Mouse (Mus musculus) lung, embryonic 16.5 days (tissue): ENCODE results near the gene Hcn2. TPM values are rescaled to one million over a fixed set of nuclear protein-coding genes. Genes with fewer than 3 reads are reported as not detected.

Experiments used
- ATAC-seq: fragments of 200-750 bp; cut with Nextera tagmentation; 2 replicates; pipeline ENCODE4 v1.8.0; 2017; ENCODE audit warnings: low read depth, mild to moderate bottlenecking, moderate library complexity
- H3K27ac ChIP-seq: fragments of 300-500 bp; sonication (generic); 2 replicates; pipeline ENCODE4 v1.5.1; 2014; ENCODE audit warnings: mild to moderate bottlenecking, control low read depth, low read length
- H3K27me3 ChIP-seq: fragments of 300-500 bp; sonication (generic); 2 replicates; pipeline ENCODE4 v1.6.1; 2014; ENCODE audit warnings: low read depth, low read length, mixed read lengths; ENCODE audit not compliant: control insufficient read depth, insufficient read depth
- H3K36me3 ChIP-seq: fragments of 300-500 bp; sonication (generic); 2 replicates; pipeline ENCODE4 v1.6.1; 2014; ENCODE audit warnings: low read length; ENCODE audit not compliant: control insufficient read depth, insufficient read depth
- H3K4me1 ChIP-seq: fragments of 300-500 bp; sonication (generic); replicated peaks from 2 replicates; pipeline ENCODE4 v1.6.1; 2014; ENCODE audit warnings: low read length, mixed read lengths; ENCODE audit not compliant: control insufficient read depth, insufficient read depth
- H3K4me2 ChIP-seq: fragments of 300-500 bp; sonication (generic); 2 replicates; pipeline ENCODE4 v1.6.1; 2014; ENCODE audit warnings: low read depth, low read length, control low read depth
- H3K4me3 ChIP-seq: fragments of 300-500 bp; sonication (generic); 2 replicates; pipeline ENCODE4 v1.5.1; 2014; ENCODE audit warnings: mild to moderate bottlenecking, low read length, control low read depth
- H3K9ac ChIP-seq: fragments of 300-500 bp; sonication (generic); 2 replicates; pipeline ENCODE4 v1.6.1; 2014; ENCODE audit warnings: low read length, control low read depth
- H3K9me3 ChIP-seq: fragments of 300-500 bp; sonication (generic); 2 replicates; pipeline ENCODE4 v1.6.1; 2016; ENCODE audit warnings: low read length; ENCODE audit not compliant: control insufficient read depth
- WGBS: fragments of 180-500 bp; shearing (Covaris S2); extraction: QIAGEN DNeasy Blood & Tissue Kit; methylation state at CpG from one replicate; pipeline ENCODE4 v1.1.7; 2014; 5-methylcytosine and 5-hydroxymethylcytosine counted together
- polyA plus RNA-seq: library from polyadenylated mRNA; unstranded; fragments of >200 nt; fragmentation: Nextera tagmentation; extraction: Ambion mirVana; gene quantifications from 2 replicates; pipeline ENCODE4 v1.2.1, GENCODE M21; 2015

The Hcn2 gene
- polyA plus RNA-seq, 1 experiment from 2014 or later, result not detected

DNA sequence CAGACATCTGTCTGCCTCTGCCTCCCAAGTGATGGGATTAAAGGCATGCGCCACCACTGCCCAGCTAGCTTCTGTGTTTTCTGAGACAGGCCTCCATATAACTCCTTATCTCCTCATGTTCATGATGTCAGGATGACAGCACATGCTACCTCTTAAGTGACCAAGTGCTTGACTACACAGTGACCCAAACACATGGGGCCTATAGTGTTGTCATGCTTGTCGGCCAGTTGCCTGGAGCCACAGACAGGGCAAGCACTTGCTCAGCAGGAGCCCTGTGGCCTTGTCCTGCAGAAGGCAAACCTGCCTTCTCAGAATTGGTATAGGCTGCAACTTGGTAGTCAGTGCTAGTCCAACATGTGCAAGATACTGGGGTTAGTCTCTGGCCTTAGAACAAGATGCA, 30.2 kb upstream of the Hcn2 start:
- Histone ChIP-seq H3K27ac (no peak overlapping the region), H3K9ac (no peak overlapping the region), H3K9me3 (no peaks in the 10 kb centered on the region), H3K4me1 (peaks cover 14% of the 10 kb centered on the region), H3K36me3 (peaks cover 37% of the 10 kb centered on the region), H3K4me3 (no peak overlapping the region), H3K27me3 (no peaks in the 10 kb centered on the region), H3K4me2 (no peak overlapping the region)
- WGBS, result 83% methylated on average over 2 of the region's 2 CpGs
- no peak for ATAC-seq

DNA sequence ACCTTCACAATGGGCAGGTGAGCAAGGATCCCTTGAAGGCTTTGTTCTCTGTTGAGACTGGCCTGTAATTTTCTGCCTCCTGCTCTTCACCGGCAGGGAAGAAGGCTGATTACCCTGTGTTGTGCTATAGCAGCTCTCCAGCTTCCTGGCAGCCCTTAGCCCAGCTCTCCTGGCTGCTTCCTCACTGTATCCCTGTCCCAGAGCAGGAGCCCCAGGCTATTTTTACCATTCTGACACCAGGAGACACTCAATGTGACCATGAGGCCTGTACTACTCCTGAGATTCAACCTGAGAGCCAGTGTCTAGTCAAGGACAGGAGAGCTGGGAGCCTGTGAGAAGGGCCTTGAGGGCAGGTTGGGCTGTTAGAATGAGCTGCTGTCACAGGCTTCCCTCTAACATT, 29.7 kb upstream of the Hcn2 start:
- no peak overlapping the region for H3K27ac ChIP-seq
- H3K4me2 ChIP-seq, result no peak overlapping the region

GRCm38 (mm10) chr10:79687513-79687912, 28.9 kb upstream of the Hcn2 start:
- 96% methylated on average over 6 of the region's 6 CpGs for WGBS
- H3K36me3 ChIP-seq, result peaks cover 37% of the 10 kb centered on the region
- H3K9ac ChIP-seq, result no peak overlapping the region
- no peak overlapping the region for H3K27ac ChIP-seq
- no peak for ATAC-seq
- H3K4me3 ChIP-seq, result no peak overlapping the region
- H3K4me2 ChIP-seq, result no peak overlapping the region
- no peaks in the 10 kb centered on the region for H3K27me3 ChIP-seq
- H3K4me1 ChIP-seq, result peaks cover 14% of the 10 kb centered on the region
- 0 out of 2 replicates have a peak, but pooled peaks cover 4% of the 10 kb centered on the region for H3K9me3 ChIP-seq

More for the DNA sequence above, 29.7 kb upstream of the Hcn2 start:
- no peaks in the 10 kb centered on the region for H3K27me3 ChIP-seq
- 91% methylated on average over 1 of the region's 1 CpGs for WGBS
- no peaks in the 10 kb centered on the region for H3K9me3 ChIP-seq
- H3K4me1 ChIP-seq, result peaks cover 14% of the 10 kb centered on the region
- H3K4me3 ChIP-seq, result no peak overlapping the region
- H3K9ac ChIP-seq, result no peak overlapping the region
- peaks cover 37% of the 10 kb centered on the region for H3K36me3 ChIP-seq
- no peak for ATAC-seq

DNA sequence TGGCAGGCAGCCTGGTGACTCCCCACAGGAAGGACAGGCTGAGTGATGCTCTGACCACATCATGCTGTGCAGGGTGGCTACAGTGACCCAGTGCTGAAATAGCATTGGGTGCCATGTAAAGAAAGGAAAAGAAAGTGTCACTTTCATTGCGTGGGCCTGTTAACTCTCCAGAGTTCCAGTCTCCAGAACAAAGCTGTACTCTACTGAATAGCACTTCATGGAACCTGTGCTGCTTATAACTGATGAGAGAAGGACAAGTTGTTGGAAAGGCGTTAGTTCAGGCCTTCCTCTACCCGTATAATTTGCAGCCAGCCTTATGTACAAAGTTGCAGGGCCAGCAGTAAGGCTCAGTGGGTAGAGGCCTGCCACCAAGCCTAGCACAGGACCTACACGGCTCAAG, 27.7 kb upstream of the Hcn2 start, which contains the start of gene Gzmm:
Gene Gzmm (plus strand): TSS at position 301 of the 400 bp plus-strand sequence.
- H3K4me1 ChIP-seq, result peaks cover 5% of the 10 kb centered on the region
- no peak for ATAC-seq
- H3K36me3 ChIP-seq, result peaks cover 37% of the 10 kb centered on the region
- H3K4me3 ChIP-seq, result no peak within 1 kb of the TSS
- H3K4me2 ChIP-seq, result no peak within 1 kb of the TSS
- no peak within 1 kb of the TSS for H3K9ac ChIP-seq
- H3K9me3 ChIP-seq, result 0 out of 2 replicates have a peak, but pooled peaks cover 4% of the 10 kb centered on the region
- 71% methylated on average over 4 of the region's 4 CpGs for WGBS
- no peak within 1 kb of the TSS for H3K27ac ChIP-seq
- no peaks in the 10 kb centered on the region for H3K27me3 ChIP-seq

DNA sequence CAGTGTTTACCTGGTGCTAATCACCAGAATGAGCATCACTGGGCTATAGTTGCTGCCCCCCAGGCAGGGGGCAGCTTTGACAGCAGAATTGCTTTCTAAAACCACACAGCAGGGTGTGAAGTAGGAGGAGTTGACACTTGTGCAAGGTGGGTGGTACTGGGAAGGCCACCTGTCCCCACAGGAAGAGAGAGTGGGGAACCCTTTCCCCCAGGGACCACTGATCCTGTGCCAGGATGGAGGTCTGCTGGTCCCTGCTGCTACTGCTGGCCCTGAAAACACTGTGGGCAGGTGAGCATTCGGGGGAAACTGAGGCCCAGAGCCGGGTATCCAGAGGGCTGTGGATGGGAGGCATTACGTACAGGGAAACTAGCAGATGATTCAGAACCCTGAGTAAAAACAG, 27.3 kb upstream of the Hcn2 start:
- no peak overlapping the region for H3K4me3 ChIP-seq
- no peak overlapping the region for H3K27ac ChIP-seq
- 84% methylated on average over 3 of the region's 3 CpGs for WGBS
- no peaks in the 10 kb centered on the region for H3K27me3 ChIP-seq
- no peak overlapping the region for H3K4me2 ChIP-seq
- H3K9ac ChIP-seq, result no peak overlapping the region
- H3K4me1 ChIP-seq, result peaks cover under 1% of the 10 kb centered on the region
- 0 out of 2 replicates have a peak, but pooled peaks cover 4% of the 10 kb centered on the region for H3K9me3 ChIP-seq
- ATAC-seq, result no peak
- peaks cover 37% of the 10 kb centered on the region for H3K36me3 ChIP-seq

DNA sequence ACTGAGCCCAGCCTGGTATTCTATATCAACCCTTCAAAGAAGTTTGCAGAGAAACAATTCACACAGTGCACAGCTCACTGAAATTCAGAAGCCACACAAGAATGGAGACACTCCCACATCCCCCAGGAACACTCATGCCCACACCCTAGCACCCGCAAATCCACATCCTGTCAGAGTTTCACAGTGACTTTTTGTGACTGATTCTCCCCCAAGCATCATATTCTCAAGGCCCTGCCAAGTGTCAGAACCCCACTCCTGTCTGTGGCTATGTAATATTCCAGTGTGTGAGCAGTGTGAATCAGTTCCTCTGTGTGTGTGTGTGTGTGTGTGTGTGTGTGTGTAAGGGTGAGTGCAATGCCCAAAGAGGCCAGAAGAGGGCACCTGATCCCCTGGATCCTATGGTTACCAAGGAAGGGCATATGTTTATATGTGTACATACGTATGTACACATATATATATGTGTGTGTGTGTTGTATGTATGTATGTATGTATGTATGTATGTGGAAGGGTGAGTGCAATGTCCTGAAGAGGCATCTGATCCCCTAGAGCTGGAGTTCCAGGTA, 24.4 kb upstream of the Hcn2 start:
- Histone ChIP-seq H3K36me3 (peaks cover 19% of the 10 kb centered on the region), H3K9me3 (0 out of 2 replicates have a peak, but pooled peaks cover 4% of the 10 kb centered on the region), H3K4me3 (no peak overlapping the region), H3K27ac (no peak overlapping the region), H3K4me2 (no peak overlapping the region), H3K9ac (no peak overlapping the region), H3K27me3 (no peaks in the 10 kb centered on the region), H3K4me1 (peaks cover 10% of the 10 kb centered on the region)
- ATAC-seq, result no peak
- WGBS, result 95% methylated on average over 2 of the region's 2 CpGs

- 68% methylated on average over 12 of the region's 12 CpGs for WGBS
- 0 out of 2 replicates have a peak, but pooled peaks cover 4% of the 10 kb centered on the region for H3K9me3 ChIP-seq
- H3K9ac ChIP-seq, result no peak overlapping the region
- H3K4me1 ChIP-seq, result peaks cover 23% of the 10 kb centered on the region
- no peaks in the 10 kb centered on the region for H3K27me3 ChIP-seq
- ATAC-seq, result no peak
- H3K4me3 ChIP-seq, result no peak overlapping the region
- H3K27ac ChIP-seq, result no peak overlapping the region
- H3K36me3 ChIP-seq, result peaks cover 4% of the 10 kb centered on the region
- H3K4me2 ChIP-seq, result no peak overlapping the region
Measured at GRCm38 (mm10) chr10:79693580-79694378, 22.7 kb upstream of the Hcn2 start.

DNA sequence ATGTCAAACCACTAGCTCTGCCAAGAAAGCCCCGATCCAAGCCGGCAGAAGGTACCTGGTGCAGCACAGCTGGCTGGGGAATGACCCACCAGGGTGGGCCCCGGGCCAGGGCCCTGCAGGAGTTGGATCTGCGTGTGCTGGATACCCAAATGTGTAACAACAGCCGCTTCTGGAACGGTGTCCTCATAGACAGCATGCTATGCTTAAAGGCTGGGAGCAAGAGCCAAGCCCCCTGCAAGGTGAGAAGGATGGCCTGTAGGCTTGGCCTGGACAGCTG, 22.1 kb upstream of the Hcn2 start:
- Histone ChIP-seq H3K4me2 (no peak overlapping the region), H3K27me3 (no peaks in the 10 kb centered on the region), H3K9me3 (0 out of 2 replicates have a peak, but pooled peaks cover 4% of the 10 kb centered on the region), H3K36me3 (no peaks in the 10 kb centered on the region; the same call in 1 of the 2 replicates), H3K4me1 (peaks cover 25% of the 10 kb centered on the region), H3K9ac (no peak overlapping the region), H3K4me3 (no peak overlapping the region), H3K27ac (no peak overlapping the region)
- no peak for ATAC-seq
- WGBS, result 76% methylated on average over 6 of the region's 6 CpGs

- peak; percentile 44 for ATAC-seq
- Histone ChIP-seq H3K9me3 (0 out of 2 replicates have a peak, but pooled peaks cover 4% of the 10 kb centered on the region), H3K4me1 (peaks cover 25% of the 10 kb centered on the region), H3K9ac (peak overlapping the region; percentile 42; the same call in 1 of the 2 replicates), H3K27ac (peak overlapping the region; percentile 96), H3K4me3 (no peak overlapping the region), H3K36me3 (no peaks in the 10 kb centered on the region), H3K4me2 (peak overlapping the region; percentile 18), H3K27me3 (no peaks in the 10 kb centered on the region)
- 52% methylated on average over 13 of the region's 13 CpGs for WGBS
Measured at GRCm38 (mm10) chr10:79695231-79696128, 21.0 kb upstream of the Hcn2 start.
